In the genomic region with DNA sequence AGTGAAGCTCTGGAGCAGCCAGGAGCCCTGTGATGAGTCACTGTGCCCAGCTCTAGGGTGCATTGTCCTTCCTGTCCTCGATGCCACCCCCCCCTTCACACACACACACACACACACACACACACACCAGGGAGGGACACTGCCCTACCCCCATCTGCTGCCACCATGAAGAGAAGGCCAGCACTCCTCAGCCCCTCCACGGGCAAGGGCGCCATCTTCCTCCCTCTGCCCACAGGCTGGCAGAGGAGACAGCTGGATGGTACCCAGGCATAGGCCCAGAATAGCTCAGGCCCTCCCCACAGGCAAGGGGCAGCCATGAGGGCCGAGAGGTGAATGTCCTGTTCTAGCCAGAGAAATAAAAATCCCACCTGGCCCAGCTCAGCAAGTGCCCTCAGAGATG, we compare ENCODE assay signal across 7 mouse cellular contexts. TPM values are rescaled to one million over a fixed set of nuclear protein-coding genes. Genes with fewer than 3 reads are reported as not detected.
DNase-seq lines count a peak whose midpoint lies in the region; ATAC-seq lines count a peak whose summit lies in the region.

No protein-coding gene starts in this region.

- peaks cover 8% of the 10 kb centered on the region for H3K4me1 ChIP-seq in neural tube, embryonic 11.5 days (ENCODE audit: control insufficient read depth, insufficient read depth, low read length)
- peaks cover 58% of the 10 kb centered on the region for H3K4me1 ChIP-seq in forebrain, embryonic 15.5 days
- peaks cover 44% of the 10 kb centered on the region for H3K4me1 ChIP-seq in hindbrain, embryonic 14.5 days (replicated peaks; ENCODE audit: control insufficient read depth, insufficient read depth, low read length)

- peaks cover 31% of the 10 kb centered on the region for H3K27me3 ChIP-seq in neural tube, embryonic 11.5 days (ENCODE audit: control insufficient read depth, insufficient read depth, low read length)
- H3K27me3 ChIP-seq in forebrain, embryonic 15.5 days: no peaks in the 10 kb centered on the region
- no peaks in the 10 kb centered on the region for H3K27me3 ChIP-seq in hindbrain, embryonic 14.5 days (ENCODE audit: control insufficient read depth, insufficient read depth, low read length)

- H3K4me2 ChIP-seq in neural tube, embryonic 11.5 days (ENCODE audit: low read depth): peak overlapping the region; percentile 45
- H3K4me2 ChIP-seq in forebrain, embryonic 15.5 days (replicated peaks): peak overlapping the region; percentile 70
- H3K4me2 ChIP-seq in hindbrain, embryonic 14.5 days (replicated peaks): peak overlapping the region; percentile 76

- no peak for DNase-seq in neural tube, embryonic 11.5 days (ENCODE audit: low spot score)
- no peak for DNase-seq in neural tube, embryonic 10.5 days (ENCODE audit: extremely low spot score, low spot score)
- DNase-seq in hindbrain, embryonic 14.5 days (ENCODE audit: low spot score): no peak
- no peak for DNase-seq in urinary bladder, adult 2 months (ENCODE audit: low spot score)
- no peak for DNase-seq in layer of hippocampus, adult 11-12 months (ENCODE audit: low spot score)
- DNase-seq in lung, adult 18-20 months: no peak

- no peaks in the 10 kb centered on the region for H3K9me3 ChIP-seq in neural tube, embryonic 11.5 days (ENCODE audit: control insufficient read depth, low read length)
- H3K9me3 ChIP-seq in forebrain, embryonic 15.5 days: no peaks in the 10 kb centered on the region
- no peaks in the 10 kb centered on the region for H3K9me3 ChIP-seq in hindbrain, embryonic 14.5 days (ENCODE audit: control insufficient read depth, low read length)

- 60% methylated on average over 4 of the region's 4 CpGs for WGBS in neural tube, embryonic 11.5 days
- WGBS in forebrain, embryonic 15.5 days: 61% methylated on average over 4 of the region's 4 CpGs
- 56% methylated on average over 4 of the region's 4 CpGs for WGBS in hindbrain, embryonic 14.5 days

- peak overlapping the region; percentile 33; the same call in 1 of the 2 replicates for H3K9ac ChIP-seq in neural tube, embryonic 11.5 days (ENCODE audit: low read length)
- H3K9ac ChIP-seq in forebrain, embryonic 15.5 days (replicated peaks): peak overlapping the region; percentile 79
- peak overlapping the region; percentile 71 for H3K9ac ChIP-seq in hindbrain, embryonic 14.5 days

- ATAC-seq in neural tube, embryonic 11.5 days (ENCODE audit: insufficient read depth, low FRiP score, low TSS enrichment): no peak
- ATAC-seq in forebrain, embryonic 15.5 days (replicated peaks): peak; percentile 4; the same call in 1 of the 2 replicates
- ATAC-seq in hindbrain, embryonic 14.5 days (ENCODE audit: low FRiP score): 0 out of 2 replicates have a peak, but pooled peaks have one; percentile 15

- H3K4me3 ChIP-seq in neural tube, embryonic 11.5 days (ENCODE audit: low read depth, low read length): peak overlapping the region; percentile 25
- H3K4me3 ChIP-seq in forebrain, embryonic 15.5 days: peak overlapping the region; percentile 61
- peak overlapping the region; percentile 43 for H3K4me3 ChIP-seq in hindbrain, embryonic 14.5 days (replicated peaks; ENCODE audit: low read length)

- no peak overlapping the region for H3K27ac ChIP-seq in neural tube, embryonic 11.5 days (ENCODE audit: low read depth, low read length)
- no peak overlapping the region for H3K27ac ChIP-seq in forebrain, embryonic 15.5 days (replicated peaks)
- H3K27ac ChIP-seq in hindbrain, embryonic 14.5 days: peak overlapping the region; percentile 88

- no peaks in the 10 kb centered on the region for H3K36me3 ChIP-seq in neural tube, embryonic 11.5 days (ENCODE audit: control insufficient read depth, insufficient read depth, low read length)
- no peaks in the 10 kb centered on the region for H3K36me3 ChIP-seq in forebrain, embryonic 15.5 days
- peaks cover 11% of the 10 kb centered on the region for H3K36me3 ChIP-seq in hindbrain, embryonic 14.5 days (replicated peaks; ENCODE audit: control insufficient read depth, insufficient read depth)

RNA-seq across cellular contexts. Expression of gene Eef1a2, which starts 1.0 kb away (rescaled TPM):
- 0.92 and 0.93 TPM in 2 replicates for polyA plus RNA-seq in neural tube, embryonic 11.5 days (2014; fragmentation: Nextera tagmentation; extraction: Ambion mirVana)
- 5.8 and 6.3 TPM in 2 replicates for polyA plus RNA-seq in forebrain, embryonic 15.5 days (2015; fragmentation: Nextera tagmentation; extraction: Ambion mirVana)
- 21.1 and 22.3 TPM in 2 replicates for polyA plus RNA-seq in hindbrain, embryonic 14.5 days (2014; fragmentation: Nextera tagmentation; extraction: Ambion mirVana)
- polyA plus RNA-seq in urinary bladder, adult 2 months (2012; rRNA removed): 0.48 and 0.97 TPM in 2 replicates

RNA-seq across cellular contexts. Expression of gene Kcnq2, which starts 20.7 kb away (rescaled TPM):
- 16.0 and 17.1 TPM in 2 replicates for polyA plus RNA-seq in neural tube, embryonic 11.5 days (2014; fragmentation: Nextera tagmentation; extraction: Ambion mirVana)
- polyA plus RNA-seq in forebrain, embryonic 15.5 days (2015; fragmentation: Nextera tagmentation; extraction: Ambion mirVana): 45.2 and 46.7 TPM in 2 replicates
- polyA plus RNA-seq in hindbrain, embryonic 14.5 days (2014; fragmentation: Nextera tagmentation; extraction: Ambion mirVana): 54.2 and 55.9 TPM in 2 replicates
- 0.07 and 0.12 TPM in 2 replicates for polyA plus RNA-seq in urinary bladder, adult 2 months (2012; rRNA removed)

RNA-seq across cellular contexts. Expression of gene Ppdpf, which starts 31.2 kb away (rescaled TPM):
- 402 and 413 TPM in 2 replicates for polyA plus RNA-seq in neural tube, embryonic 11.5 days (2014; fragmentation: Nextera tagmentation; extraction: Ambion mirVana)
- polyA plus RNA-seq in forebrain, embryonic 15.5 days (2015; fragmentation: Nextera tagmentation; extraction: Ambion mirVana): 512 and 520 TPM in 2 replicates
- 382 and 446 TPM in 2 replicates for polyA plus RNA-seq in hindbrain, embryonic 14.5 days (2014; fragmentation: Nextera tagmentation; extraction: Ambion mirVana)
- 116 and 147 TPM in 2 replicates for polyA plus RNA-seq in urinary bladder, adult 2 months (2012; rRNA removed)

RNA-seq across cellular contexts. Expression of gene Ptk6, which starts 46.8 kb away (rescaled TPM):
- not detected in 2 replicates for polyA plus RNA-seq in neural tube, embryonic 11.5 days (2014; fragmentation: Nextera tagmentation; extraction: Ambion mirVana)
- not detected in 2 replicates for polyA plus RNA-seq in forebrain, embryonic 15.5 days (2015; fragmentation: Nextera tagmentation; extraction: Ambion mirVana)
- polyA plus RNA-seq in hindbrain, embryonic 14.5 days (2014; fragmentation: Nextera tagmentation; extraction: Ambion mirVana): not detected in 2 replicates
- polyA plus RNA-seq in urinary bladder, adult 2 months (2012; rRNA removed): 0.04 and 0.07 TPM in 2 replicates

RNA-seq across cellular contexts. Expression of gene Srms, which starts 57.2 kb away (rescaled TPM):
- polyA plus RNA-seq in neural tube, embryonic 11.5 days (2014; fragmentation: Nextera tagmentation; extraction: Ambion mirVana): 0.12 TPM in 1 of 2 replicates, not detected in the other
- 0.06 TPM in 1 of 2 replicates, not detected in the other for polyA plus RNA-seq in forebrain, embryonic 15.5 days (2015; fragmentation: Nextera tagmentation; extraction: Ambion mirVana)
- 0.29 and 0.48 TPM in 2 replicates for polyA plus RNA-seq in hindbrain, embryonic 14.5 days (2014; fragmentation: Nextera tagmentation; extraction: Ambion mirVana)
- 0.49 and 0.51 TPM in 2 replicates for polyA plus RNA-seq in urinary bladder, adult 2 months (2012; rRNA removed)

Comparison
In these comparisons a context has a peak if more than half of its experiments do, and no peak if none do; other contexts are left out.
1. RNA of gene Kcnq2, which starts 20.7 kb away (polyA plus RNA-seq): 54.2 to 55.9 TPM in hindbrain, embryonic 14.5 days, 45.2 to 46.7 TPM in forebrain, embryonic 15.5 days and 16.0 to 17.1 TPM in neural tube, embryonic 11.5 days; 0.07 to 0.12 TPM in urinary bladder, adult 2 months; every median in the first group is over 10 times any median in the second.
2. Peak in every context shown above with its lines, with median percentiles within 50 percentile points of each other: H3K4me2 ChIP-seq, H3K4me3 ChIP-seq and H3K9ac ChIP-seq.